Mouse (Mus musculus) cerebellum, postnatal 36 days (tissue): ENCODE data around the gene Nampt.
"Not testable (repeated sequence)": the region's sequence is repeated elsewhere in the genome, so short reads cannot be mapped to it uniquely, and the experiment has no call there.

ENCODE experiments used
- DNase-seq, 2 experiments: peaks; one replicate each; pipeline ENCODE4 v3.0.0; 2021 to 2022; ENCODE audit warnings: mixed read lengths in 2 of 2

The Nampt gene

DNA sequence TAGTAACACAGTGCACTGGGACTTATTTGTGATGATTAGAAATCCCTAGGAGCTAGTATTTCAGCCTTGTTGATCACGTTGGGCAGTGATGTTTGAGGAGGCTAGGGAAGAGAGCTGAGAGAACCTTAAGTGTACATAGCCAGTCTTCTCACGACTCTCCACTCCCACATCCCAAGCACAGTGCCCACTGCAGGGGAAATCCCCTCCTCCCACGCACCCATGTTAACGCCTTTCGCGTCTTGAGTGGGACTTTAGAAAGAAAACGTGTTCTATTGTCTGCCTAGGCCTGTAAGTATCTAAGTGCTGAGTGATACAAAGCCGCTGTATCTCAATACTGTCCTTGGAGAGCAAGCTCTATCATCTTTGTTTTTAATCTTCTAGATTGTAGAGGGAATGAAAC, 27.0 kb downstream of the Nampt start:
- DNase-seq = no peak

DNA sequence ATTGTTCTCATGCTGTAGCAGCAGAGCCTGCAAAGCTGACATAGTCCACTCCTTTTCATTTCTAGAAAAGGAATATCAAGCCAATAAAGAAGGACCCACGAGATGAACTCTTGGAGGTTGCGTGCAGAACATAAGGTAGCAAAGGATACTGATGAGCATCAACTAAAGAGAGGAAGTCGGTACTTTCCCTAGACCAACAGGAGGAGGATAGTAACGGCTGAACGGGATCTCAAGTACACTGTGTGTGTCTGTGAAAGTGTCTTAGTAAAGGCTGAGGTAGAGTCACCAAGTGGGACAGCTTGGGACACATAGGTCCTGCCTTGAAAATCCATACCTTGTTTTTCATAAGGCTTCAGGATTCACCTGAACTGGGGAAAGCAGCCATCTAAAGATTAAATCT, 34.4 kb downstream of the Nampt start:
- no peak for DNase-seq

DNA sequence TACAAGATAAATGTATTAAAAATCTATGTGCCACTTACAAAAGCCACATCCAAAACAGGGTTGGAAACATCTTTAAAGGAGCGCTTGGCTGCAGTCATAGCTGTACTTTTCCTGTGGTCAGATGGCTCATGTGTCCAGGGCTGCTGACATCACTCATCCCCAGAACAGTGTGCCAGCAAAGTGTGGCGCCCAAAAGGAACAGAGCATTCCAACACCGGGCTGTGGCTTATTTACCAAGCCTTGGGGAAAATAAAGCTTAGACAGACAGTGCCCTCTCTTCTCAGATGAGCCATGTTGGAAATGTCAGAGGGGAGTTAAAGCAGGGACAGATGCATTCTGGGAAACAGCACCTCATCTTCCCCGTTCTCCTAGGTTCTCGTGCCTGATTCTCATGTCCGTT, 35.5 kb downstream of the Nampt start:
- DNase-seq = peak; percentile 24 to 44

DNA sequence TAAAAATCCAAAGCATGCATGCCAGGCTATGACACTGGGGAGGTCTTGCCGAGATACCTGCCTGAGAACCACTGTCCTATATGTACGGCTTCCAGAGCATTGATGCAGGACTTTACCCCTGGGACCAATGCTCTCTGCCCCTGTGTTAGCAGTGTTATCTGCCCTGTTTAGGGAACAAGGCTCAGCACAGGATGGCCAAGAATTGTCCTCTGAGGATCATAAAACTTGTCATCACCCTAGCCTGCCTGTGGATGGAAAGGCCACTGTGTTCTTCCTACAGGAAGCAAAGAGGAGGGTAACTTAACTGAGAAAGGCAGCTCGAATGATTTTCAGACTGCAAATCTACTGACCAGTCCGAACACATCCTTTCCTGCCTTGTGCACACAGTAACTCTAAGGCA, 36.1 kb downstream of the Nampt start:
- DNase-seq = no peak

DNA sequence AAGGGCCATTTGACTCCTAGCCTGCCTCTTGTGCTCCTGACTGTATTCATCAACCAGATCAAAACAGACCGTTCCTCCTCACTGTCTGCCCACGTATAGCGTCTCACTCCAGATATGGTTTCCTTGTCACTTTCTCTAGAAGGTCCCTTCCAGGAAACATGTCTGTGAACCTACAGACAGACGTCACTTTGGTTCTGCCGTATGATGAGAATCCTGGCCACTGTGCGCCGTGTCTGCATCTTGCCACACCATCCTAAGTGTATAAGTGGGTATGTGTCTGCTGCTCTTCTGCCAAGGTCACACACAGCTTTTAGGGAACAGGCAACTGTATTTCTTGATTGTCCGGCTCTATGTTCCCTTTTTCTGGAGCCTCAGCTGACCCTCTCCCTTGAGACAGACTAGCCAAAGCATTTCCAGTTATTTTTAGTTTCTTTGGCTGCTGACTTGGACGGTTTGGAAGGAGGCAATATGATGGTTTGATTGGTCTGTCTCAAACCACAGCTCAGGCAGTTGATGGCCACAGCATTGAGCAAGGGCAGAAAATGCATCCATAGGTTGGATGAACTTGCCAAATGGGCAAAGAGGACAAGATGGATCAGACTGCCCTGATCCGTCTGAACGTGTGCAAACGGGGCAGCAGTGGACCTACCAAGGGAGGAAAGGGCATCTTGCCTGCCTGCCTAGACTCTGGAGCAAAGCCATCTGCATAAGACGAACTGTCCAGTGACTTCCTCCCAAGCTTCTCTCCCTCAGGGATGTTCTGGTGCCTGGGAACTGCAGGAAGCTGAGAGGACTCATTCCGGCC, 37.6 kb downstream of the Nampt start:
- no peak for DNase-seq

DNA sequence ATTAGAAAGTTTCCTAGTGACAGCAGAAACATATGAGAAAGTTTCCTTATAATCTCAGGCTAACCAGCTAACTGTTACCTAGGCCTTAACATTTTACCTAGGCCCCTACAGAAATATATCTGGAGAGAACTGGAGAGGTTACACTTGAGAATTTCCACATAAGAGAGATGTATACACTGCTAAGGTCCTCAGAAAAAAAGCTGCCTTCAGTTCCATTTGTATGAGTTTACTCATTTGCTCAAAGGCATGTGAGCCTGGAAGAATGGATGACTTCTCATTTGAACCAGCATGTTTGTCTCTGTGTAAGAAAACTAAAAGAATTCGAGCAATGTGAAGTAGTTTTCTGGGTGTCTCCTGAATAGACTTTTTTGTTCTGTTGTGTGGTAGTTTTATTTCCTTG, 39.1 kb downstream of the Nampt start:
- no peak for DNase-seq

DNA sequence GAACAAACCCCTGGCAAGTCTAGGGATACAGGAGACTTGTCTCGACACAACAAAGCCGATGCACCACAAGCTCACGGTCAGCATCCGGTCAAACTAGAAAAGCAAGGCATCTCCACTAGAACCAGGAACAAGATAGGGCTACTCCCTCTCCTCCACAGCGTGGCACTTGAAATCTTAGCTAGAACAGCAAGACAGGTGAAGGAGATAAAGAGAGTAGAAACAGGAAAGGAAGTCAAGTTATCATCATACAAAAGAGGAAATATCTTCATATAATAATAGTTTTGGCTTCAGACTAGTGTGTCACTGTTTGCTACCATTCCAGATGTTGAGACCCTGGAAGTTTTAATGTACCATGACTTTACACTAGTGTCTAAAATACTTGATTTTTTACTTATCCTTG, 41.5 kb downstream of the Nampt start:
- DNase-seq = no peak

DNA sequence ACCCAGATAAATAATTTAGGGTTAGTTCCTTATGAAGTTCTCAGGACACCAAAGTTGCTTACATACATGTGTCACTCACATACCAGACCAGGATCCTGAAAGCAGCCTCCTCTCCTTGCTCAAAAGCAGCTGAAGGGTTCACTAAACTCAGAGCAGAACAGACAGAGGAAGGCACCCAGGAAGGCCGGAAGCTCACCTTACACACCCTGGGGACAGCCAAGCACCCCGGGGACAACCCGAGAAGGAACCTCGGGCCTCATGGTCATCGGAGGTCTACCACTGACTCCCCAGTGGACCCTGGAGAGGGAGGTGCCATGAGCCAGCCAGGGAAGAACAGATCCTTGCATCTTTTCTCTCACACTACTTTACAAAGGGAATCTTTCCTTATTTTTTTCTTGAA, 51.5 kb downstream of the Nampt start:
- DNase-seq = no peak

DNA sequence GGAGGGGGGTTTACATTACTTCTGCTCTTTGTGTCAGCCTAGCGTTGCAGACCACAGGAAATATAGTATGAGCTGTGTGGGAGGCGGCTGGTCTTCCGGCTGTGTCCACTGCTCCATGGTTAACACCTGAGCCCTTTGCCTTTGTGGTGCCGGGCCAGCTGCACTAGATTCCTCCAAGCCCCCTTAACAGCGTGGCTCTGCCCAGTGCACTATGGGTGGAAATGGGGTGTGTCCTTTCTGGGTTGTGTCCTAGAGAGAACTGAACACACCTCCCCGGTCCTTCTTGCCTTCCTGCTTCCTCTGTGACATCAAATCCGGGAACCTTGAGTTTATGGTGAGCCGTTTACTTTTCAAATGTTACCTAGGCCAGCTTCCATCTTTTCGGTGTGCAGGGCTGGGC, 58.2 kb downstream of the Nampt start:
- DNase-seq = no peak

DNA sequence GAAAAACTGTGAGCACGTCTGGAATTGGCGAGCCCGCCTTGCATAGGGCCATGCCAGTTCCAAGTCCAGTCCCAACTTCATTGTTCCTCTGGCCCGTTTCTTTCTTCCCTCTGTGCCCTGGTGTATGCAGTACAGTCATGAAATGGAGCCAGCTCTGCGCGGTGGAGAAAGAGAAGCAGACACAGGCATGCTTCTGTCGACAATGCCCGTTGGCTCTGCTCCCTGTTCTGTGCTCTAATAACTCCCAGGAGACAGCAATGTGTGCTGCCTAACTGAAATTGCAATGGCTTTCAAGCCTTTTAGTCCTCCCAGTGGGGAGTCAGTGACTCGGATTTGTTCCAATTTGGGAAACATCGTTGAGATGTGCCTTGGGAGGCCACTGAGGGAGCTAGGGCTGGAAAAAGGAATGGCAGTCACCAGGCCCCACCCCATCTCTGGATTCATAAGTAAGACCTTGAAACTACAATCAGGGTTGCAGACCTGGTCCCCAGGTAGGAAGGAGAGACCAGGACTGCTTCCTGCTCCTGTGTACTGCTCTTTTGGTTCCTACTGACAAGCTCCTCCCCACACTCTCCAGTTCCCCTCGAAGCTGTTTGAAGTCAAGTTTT, 58.7 kb downstream of the Nampt start:
- DNase-seq = no peak

DNA sequence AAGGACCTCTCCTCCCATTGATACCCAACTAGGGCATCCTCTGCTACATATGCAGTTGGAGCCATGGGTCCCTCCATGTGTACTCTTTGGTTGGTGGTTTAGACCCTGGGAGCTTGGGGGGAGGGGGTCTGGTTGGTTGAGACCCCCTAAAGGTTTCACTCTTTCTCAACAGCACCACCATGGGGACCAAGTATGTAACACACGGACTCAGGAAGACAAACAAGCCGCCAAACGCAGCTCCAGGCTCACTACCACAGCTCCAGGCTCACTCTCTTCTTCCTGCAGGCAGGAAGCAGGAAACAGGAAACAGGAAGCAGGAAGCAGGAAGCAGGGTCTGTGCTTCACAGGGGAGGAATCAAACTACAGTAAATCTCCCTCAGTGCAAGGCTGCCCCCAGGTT, 60.0 kb downstream of the Nampt start:
- no peak for DNase-seq

DNA sequence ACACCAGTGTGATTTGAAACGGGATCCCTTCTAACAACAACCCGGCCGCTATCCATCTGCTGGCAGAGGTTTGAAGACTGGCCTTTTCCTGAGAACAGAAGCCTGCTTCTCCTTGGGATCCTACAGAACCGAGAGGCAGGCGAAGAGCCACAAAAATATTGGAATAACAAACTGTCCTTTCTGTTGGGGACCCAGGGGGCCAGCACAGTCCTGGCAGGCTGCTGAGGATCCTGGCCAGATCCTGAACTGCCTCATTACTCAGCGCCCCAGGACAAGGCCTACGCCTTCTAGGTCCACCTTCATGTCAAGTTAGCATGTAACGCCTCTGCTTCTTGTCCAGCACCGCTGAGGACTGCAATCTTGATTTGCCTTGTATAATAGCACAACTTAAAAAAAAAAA, 65.0 kb downstream of the Nampt start:
- peak; percentile 14 to 21 for DNase-seq

DNA sequence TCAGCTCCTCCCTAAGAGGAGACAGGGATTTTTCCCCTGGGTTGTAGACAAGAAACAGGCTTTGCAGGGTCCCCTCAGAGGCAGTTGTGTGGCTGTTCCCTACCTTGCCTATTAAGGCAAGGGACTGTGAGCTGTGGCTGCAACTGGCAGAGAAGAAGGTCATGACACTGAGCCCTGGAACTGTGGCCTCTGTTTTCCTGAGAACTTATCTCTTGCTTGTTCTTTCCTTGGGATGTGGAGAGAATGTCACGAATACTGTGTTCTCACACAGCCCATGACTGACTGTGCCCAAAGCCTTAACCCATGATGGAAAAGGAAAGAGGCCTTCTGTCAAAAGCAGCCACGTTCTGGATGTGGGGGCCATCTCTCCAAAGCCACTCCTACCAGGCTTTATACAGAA, 65.7 kb downstream of the Nampt start:
- DNase-seq = no peak

DNA sequence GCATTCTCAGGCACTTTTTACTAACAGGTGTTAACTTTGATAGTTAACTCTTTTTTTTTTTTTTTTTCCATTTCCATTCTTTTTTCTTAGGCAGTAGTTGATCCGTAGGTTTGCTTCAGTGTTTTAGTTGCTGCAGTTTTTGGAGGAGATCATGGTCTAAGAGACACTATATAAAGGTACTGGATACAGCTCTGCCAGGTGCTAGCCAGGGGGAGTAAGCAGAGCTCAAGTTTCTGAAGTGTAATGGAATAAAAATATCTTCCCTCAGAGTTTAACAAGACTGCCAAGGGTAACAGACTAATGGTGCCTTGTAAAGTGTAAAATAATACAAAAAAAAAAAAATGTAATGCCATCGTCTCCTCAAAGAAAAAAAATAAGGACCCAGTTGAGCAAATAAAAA, 67.0 kb downstream of the Nampt start:
- no peak for DNase-seq

DNA sequence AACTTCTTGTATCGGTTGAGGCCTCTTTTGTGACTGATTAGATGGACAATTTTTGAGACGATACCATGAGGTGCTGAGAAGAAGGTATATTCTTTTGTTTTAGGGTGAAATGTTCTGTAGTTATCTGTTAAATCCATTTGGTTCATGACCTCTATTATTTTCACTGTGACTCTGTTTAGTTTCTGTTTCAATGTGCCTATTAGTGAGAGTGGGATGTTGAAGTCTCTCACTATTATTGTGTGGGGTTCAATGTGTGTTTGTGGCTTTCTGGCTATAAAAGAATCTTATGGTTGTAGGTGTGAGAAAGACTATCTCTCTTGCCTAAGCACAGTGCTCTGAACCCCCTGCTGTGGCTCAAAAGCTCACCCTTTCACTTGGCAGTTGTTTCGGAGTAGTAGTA, 68.9 kb downstream of the Nampt start:
- no peak for DNase-seq

DNA sequence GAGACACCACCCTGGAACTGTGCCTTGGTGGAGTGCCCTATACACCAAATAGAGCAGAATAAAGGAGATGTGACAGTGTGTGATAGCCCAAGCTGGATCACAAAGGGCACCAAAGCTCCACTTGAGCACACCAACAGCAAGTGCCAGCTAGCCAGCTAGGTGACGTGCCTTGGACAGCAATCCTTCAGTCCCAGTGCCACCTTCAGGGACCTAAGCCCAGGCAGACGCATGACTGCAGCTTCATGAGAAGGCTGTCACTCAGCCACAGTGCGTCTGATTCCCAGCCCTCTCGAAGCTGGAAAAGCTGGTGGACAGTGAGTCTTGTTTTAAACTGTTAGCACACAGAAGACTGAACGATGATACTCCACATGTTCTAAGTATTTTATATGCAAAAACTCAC, 70.5 kb downstream of the Nampt start:
- DNase-seq = no peak

DNA sequence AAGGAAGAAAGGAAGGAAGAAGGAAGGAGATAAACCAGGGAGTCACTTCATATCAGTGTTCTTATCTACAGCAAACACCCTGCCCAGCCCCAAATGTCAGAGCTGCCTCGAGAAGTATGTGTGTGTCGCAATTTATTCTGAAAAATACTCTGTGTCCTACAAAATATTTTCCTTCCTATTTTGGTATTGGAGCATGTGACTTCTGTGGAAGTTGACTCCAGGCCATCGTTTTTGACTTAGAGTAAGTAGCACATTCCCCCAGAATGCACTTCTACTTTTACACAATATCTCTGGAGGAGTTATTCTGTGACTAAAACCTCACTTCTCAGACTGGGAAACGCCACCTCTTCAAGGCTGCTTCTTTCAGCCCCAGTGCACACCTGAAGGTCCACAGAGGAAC, 71.1 kb downstream of the Nampt start:
- DNase-seq = no peak

DNA sequence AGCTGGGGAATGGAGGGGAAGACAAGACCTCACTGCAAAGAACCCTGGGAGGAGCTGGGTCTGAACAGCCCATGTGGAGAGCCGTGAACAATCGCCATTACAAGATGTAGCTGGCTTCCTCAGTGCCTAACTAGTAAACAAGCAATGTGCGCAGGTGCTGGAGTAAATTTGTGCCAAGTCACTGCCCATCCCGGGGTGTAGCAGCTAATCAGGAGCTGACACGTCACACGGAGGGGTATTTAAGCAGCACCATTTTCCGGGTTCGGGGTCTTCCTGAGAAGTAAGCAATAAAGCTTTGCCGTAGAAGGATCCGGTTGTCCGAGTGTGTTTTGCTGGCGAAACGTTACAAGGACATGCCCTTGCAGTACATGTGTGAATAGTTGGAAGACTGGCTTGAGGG, 71.9 kb downstream of the Nampt start:
- not testable (repeated sequence) for DNase-seq

DNA sequence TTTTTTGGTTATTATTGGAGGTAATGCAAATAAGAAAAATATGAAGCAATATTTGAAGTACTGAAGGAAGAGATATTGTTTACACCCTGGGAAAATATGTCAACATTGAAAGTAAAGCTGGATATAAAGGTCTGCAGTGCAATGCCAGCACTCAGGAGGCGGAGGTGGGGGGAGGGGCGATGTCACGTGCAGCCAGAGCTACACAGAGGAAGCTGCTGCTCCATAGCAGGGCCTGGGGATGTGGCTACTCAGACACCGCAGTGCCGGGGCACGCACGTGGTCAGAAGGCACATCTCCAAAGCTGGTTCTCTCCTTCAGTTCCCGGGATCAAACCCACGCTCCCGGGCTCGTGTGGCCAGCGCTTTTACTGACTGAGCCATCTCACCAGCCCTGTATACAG, 73.9 kb downstream of the Nampt start:
- DNase-seq = no peak

DNA sequence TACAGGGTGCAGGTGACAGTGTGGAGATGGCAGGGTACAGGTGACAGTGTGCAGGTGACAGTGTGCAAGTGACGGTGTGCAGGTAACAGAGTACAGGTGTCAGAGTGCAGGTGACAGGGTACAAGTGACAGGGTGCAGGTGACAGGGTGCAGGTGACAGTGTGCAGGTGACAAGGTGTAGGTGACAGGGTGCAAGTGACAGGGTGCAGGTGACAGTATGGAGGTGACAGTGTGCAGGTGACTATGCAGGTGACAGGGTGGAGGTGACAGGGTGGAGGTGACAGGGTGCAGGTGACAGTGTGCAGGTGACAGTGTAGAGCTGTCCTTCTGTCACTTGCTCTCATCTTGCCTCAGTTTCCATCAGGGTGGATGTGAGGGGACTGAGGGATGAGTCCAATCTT, 76.5 kb downstream of the Nampt start:
- no peak for DNase-seq

DNA sequence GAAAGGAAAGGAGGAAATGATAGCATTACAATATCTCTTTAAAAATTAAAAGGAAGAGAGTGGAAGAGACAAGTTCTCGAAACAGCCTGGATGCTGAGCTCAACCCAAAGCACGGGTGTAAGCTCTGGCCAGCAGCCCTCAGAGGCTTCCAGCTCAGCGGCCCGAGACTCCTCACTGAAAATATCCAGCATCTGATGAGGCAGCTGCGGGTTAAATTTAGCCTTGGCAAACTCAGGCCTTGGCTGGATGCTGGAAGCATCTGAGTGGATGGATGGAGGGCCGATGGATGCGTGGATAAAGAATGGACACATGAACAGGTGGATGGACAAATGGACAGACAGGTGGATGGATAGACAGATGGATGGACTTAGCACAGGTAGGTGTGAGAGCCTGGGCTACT, 77.2 kb downstream of the Nampt start:
- peak; percentile 16 to 17 for DNase-seq

DNA sequence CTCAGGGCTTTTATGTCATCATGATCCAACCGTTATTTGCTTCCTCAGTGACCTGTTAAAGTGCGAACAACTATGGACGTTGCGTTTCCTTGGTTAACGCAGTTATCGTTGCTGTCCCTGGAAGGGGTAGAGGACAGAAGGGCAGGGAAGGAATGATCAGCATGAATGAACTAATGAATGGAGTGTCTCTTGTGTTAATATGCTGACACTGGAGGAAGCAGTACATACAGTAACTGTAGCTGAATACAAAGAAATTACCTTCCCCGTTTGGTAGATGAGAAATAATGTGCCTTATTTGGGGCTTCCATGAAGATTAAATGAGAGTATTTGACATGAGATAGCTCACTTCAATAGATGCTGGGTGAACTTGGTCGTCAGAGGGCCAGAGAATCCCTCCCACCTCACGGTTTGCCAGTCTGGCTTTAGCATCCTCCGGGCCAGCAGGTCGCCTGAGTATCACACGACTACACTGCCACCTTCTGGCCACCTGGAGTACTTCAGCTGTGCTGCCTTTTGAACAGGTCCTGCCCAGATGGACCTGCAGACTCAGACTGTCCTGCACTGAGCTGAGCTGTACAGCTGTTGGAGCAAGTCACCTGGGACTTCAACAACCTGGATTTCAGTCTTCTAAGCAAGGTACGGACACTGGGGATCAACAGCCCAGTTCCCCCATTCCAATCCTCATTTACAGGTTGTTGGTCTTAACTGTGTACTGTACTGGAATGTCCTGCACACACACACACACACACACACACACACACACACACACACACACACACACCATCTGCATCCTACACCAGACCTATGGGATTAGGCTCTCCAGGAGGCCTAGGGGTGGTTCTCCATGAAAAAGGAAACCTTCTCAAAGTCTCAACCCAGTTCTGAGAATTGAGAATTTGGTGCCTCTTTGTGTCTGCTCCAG, 78.1 kb downstream of the Nampt start:
- DNase-seq = peak; percentile 91 to 96

DNA sequence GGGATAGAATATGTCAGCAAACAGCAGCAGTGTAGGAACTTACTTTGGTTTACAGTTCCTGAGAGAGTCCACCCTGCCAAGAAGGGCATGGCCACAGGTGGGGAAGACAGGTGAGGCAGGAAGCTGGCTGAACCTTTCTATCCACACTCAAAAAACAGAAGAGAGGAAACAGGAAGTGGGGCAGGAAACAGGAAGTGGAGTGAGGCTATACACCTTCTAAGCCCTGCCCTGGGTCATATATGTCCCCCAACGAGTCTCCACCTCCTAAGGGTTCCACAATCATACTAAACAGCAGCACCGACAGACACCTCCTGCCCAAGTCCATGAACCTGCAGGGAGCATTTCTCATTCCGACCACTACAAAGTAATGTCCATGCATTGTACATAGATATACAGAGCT, 81.7 kb downstream of the Nampt start:
- no peak for DNase-seq
